Mouse (Mus musculus) kidney, adult 2 months (tissue): ENCODE measurements around the gene Figla. TPM values are rescaled to one million over a fixed set of nuclear protein-coding genes. Genes with fewer than 3 reads are reported as not detected.
"Not testable (repeated sequence)": the region's sequence is repeated elsewhere in the genome, so short reads cannot be mapped to it uniquely, and the experiment has no call there.

ENCODE experiments used
- DNase-seq: peaks from one replicate; pipeline ENCODE4 v3.0.0; 2021
- H3K27ac ChIP-seq: fragments of 200-500 bp; 2 replicates; pipeline ENCODE4 v1.5.1; 2012; ENCODE audit warnings: low read depth, low read length, control low read depth, inconsistent platforms; ENCODE audit not compliant: insufficient read depth
- H3K27me3 ChIP-seq: fragments of 200-500 bp; replicated peaks from 2 replicates; pipeline ENCODE4 v1.6.1; 2012; ENCODE audit warnings: mild to moderate bottlenecking, moderate library complexity, low read length, inconsistent platforms; ENCODE audit not compliant: control insufficient read depth, insufficient read depth
- H3K36me3 ChIP-seq: fragments of 200-500 bp; 2 replicates; pipeline ENCODE4 v1.6.1; 2012; ENCODE audit warnings: mild to moderate bottlenecking, moderate library complexity, low read length, inconsistent platforms; ENCODE audit not compliant: control insufficient read depth, insufficient read depth
- H3K4me1 ChIP-seq: fragments of 200-500 bp; 2 replicates; pipeline ENCODE4 v1.6.1; 2011; ENCODE audit warnings: low read length; ENCODE audit not compliant: control insufficient read depth, insufficient read depth
- H3K4me3 ChIP-seq: fragments of 200-500 bp; 2 replicates; pipeline ENCODE4 v1.5.1; 2011; ENCODE audit warnings: mild to moderate bottlenecking, low read depth, low read length, control low read depth; ENCODE audit not compliant: insufficient read depth
- CTCF ChIP-seq: fragments of 200-500 bp; conservative IDR thresholded peaks from 2 replicates; pipeline ENCODE4 v1.5.1; 2011; ENCODE audit warnings: low read depth, mild to moderate bottlenecking, control low read depth, low read length, moderate library complexity, mixed read lengths; ENCODE audit not compliant: insufficient read depth, insufficient read length
- POLR2A ChIP-seq: fragments of 200-500 bp; IDR thresholded peaks from one replicate; pipeline ENCODE4 v1.6.1; 2011; ENCODE audit warnings: low read depth, low read length, control low read depth
- WGBS: fragments of 180-500 bp; shearing (Covaris S2); methylation state at CpG from one replicate; pipeline ENCODE4 v1.1.7; 2018; 5-methylcytosine and 5-hydroxymethylcytosine counted together
- polyA plus RNA-seq: library from polyadenylated mRNA; depleted of rRNA; stranded (reverse); fragments of >200 nt; gene quantifications from 2 replicates; pipeline ENCODE4 v1.2.3, GENCODE M21; 2012; rRNA removed

Figla gene
- not detected in 2 replicates for polyA plus RNA-seq

GRCm38 (mm10) chr6:86015871-86016270, at the start of gene Figla:
TSS of gene Figla (plus strand) at chr6:86016171.
- Histone ChIP-seq H3K4me3 (no peak within 1 kb of the TSS), H3K36me3 (no peaks in the 10 kb centered on the region), H3K4me1 (no peaks in the 10 kb centered on the region), H3K27ac (no peak within 1 kb of the TSS), H3K27me3 (no peaks in the 10 kb centered on the region)
- DNase-seq = no peak
- TF ChIP-seq CTCF (no peak), POLR2A (no peak)
- WGBS = 70% methylated on average over 9 of the region's 9 CpGs

- no peak for DNase-seq
- no peaks in the 10 kb centered on the region for H3K4me1 ChIP-seq
- H3K27me3 ChIP-seq = no peaks in the 10 kb centered on the region
- H3K4me3 ChIP-seq = no peak overlapping the region
- WGBS = 77% methylated on average over 4 of the region's 4 CpGs
- no peaks in the 10 kb centered on the region for H3K36me3 ChIP-seq
- no peak; the same call in 1 of the 2 replicates for TF ChIP-seq CTCF
- no peak for TF ChIP-seq POLR2A
- H3K27ac ChIP-seq = no peak overlapping the region
Measured at GRCm38 (mm10) chr6:85966686-85967085, 49.3 kb upstream of the Figla start.

- WGBS = 60% methylated on average over 2 of the region's 2 CpGs
- H3K27me3 ChIP-seq = no peaks in the 10 kb centered on the region
- H3K4me3 ChIP-seq = no peak overlapping the region
- H3K4me1 ChIP-seq = no peaks in the 10 kb centered on the region
- DNase-seq = no peak
- TF ChIP-seq POLR2A = no peak
- H3K36me3 ChIP-seq = no peaks in the 10 kb centered on the region
- no peak overlapping the region for H3K27ac ChIP-seq
Measured at GRCm38 (mm10) chr6:85969889-85970288, 46.1 kb upstream of the Figla start.

- 68% methylated on average over 3 of the region's 3 CpGs for WGBS
- Histone ChIP-seq H3K27me3 (no peaks in the 10 kb centered on the region), H3K27ac (no peak overlapping the region), H3K4me1 (no peaks in the 10 kb centered on the region), H3K36me3 (no peaks in the 10 kb centered on the region), H3K4me3 (no peak overlapping the region)
- TF ChIP-seq POLR2A (no peak), CTCF (no peak)
- no peak for DNase-seq
Measured at GRCm38 (mm10) chr6:85972699-85973098, 43.3 kb upstream of the Figla start.

GRCm38 (mm10) chr6:85973336-85973735, 42.6 kb upstream of the Figla start:
- WGBS = 72% methylated on average over 3 of the region's 3 CpGs
- H3K27me3 ChIP-seq = no peaks in the 10 kb centered on the region
- TF ChIP-seq POLR2A = no peak
- TF ChIP-seq CTCF = no peak
- no peaks in the 10 kb centered on the region for H3K36me3 ChIP-seq
- no peak for DNase-seq
- no peaks in the 10 kb centered on the region for H3K4me1 ChIP-seq
- no peak overlapping the region for H3K27ac ChIP-seq
- H3K4me3 ChIP-seq = no peak overlapping the region

GRCm38 (mm10) chr6:85974941-85975617, 40.9 kb upstream of the Figla start:
- H3K4me3 ChIP-seq = no peak overlapping the region
- H3K36me3 ChIP-seq = no peaks in the 10 kb centered on the region
- no peak for DNase-seq
- no peaks in the 10 kb centered on the region for H3K27me3 ChIP-seq
- no peaks in the 10 kb centered on the region for H3K4me1 ChIP-seq
- 80% methylated on average over 10 of the region's 10 CpGs for WGBS
- H3K27ac ChIP-seq = no peak overlapping the region
- TF ChIP-seq POLR2A (no peak), CTCF (no peak)

GRCm38 (mm10) chr6:85975761-85976160, 40.2 kb upstream of the Figla start:
- Histone ChIP-seq H3K4me1 (no peaks in the 10 kb centered on the region), H3K36me3 (no peaks in the 10 kb centered on the region), H3K4me3 (no peak overlapping the region), H3K27me3 (no peaks in the 10 kb centered on the region), H3K27ac (no peak overlapping the region)
- DNase-seq = no peak
- WGBS = 86% methylated on average over 1 of the region's 1 CpGs
- TF ChIP-seq CTCF = no peak
- no peak for TF ChIP-seq POLR2A

- Histone ChIP-seq H3K27ac (no peak overlapping the region), H3K27me3 (no peaks in the 10 kb centered on the region), H3K4me3 (no peak overlapping the region), H3K4me1 (no peaks in the 10 kb centered on the region), H3K36me3 (no peaks in the 10 kb centered on the region)
- 80% methylated on average over 5 of the region's 5 CpGs for WGBS
- TF ChIP-seq POLR2A = no peak
- no peak for TF ChIP-seq CTCF
- DNase-seq = no peak
Measured at GRCm38 (mm10) chr6:85976242-85976641, 39.7 kb upstream of the Figla start.

GRCm38 (mm10) chr6:85978736-85979135, 37.2 kb upstream of the Figla start:
- H3K36me3 ChIP-seq, H3K4me3 ChIP-seq: not testable (repeated sequence)

More at GRCm38 (mm10) chr6:85978736-85979135, 37.2 kb upstream of the Figla start:
- not testable (repeated sequence) for DNase-seq, H3K4me1 ChIP-seq, H3K27me3 ChIP-seq, H3K27ac ChIP-seq
- 81% methylated on average over 4 of the region's 4 CpGs for WGBS
